Mouse (Mus musculus) midbrain, embryonic 14.5 days (tissue): ENCODE results near the gene 1810037I17Rik. TPM values are rescaled to one million over a fixed set of nuclear protein-coding genes. Genes with fewer than 3 reads are reported as not detected.

Experiments
- ATAC-seq: fragments of 200-750 bp; cut with Nextera tagmentation; 2 replicates; pipeline ENCODE4 v1.8.0; 2017; ENCODE audit warnings: moderate number of reproducible peaks, moderate library complexity; ENCODE audit not compliant: low FRiP score, low TSS enrichment
- DNase-seq: peaks from one replicate; pipeline ENCODE4 v3.0.0-alpha.2; 2015
- H3K27ac ChIP-seq: fragments of 300-500 bp; sonication (generic); replicated peaks from 2 replicates; pipeline ENCODE4 v1.5.1; 2014; ENCODE audit warnings: mild to moderate bottlenecking, low read depth, low read length, moderate library complexity
- H3K27me3 ChIP-seq: fragments of 300-500 bp; sonication (generic); 2 replicates; pipeline ENCODE4 v1.6.1; 2014; ENCODE audit warnings: low read length, control low read depth, mixed read lengths; ENCODE audit not compliant: control insufficient read depth, insufficient read depth
- H3K36me3 ChIP-seq: fragments of 300-500 bp; sonication (generic); 2 replicates; pipeline ENCODE4 v1.6.1; 2014; ENCODE audit warnings: low read length, control low read depth; ENCODE audit not compliant: control insufficient read depth, insufficient read depth
- H3K4me1 ChIP-seq: fragments of 300-500 bp; sonication (generic); 2 replicates; pipeline ENCODE4 v1.6.1; 2014; ENCODE audit warnings: mild to moderate bottlenecking, antibody characterized with exemption, low read length, control low read depth; ENCODE audit not compliant: control insufficient read depth, insufficient read depth
- H3K4me2 ChIP-seq: fragments of 300-500 bp; sonication (generic); 2 replicates; pipeline ENCODE4 v1.6.1; 2014; ENCODE audit warnings: mild to moderate bottlenecking, low read length, moderate library complexity
- H3K4me3 ChIP-seq: fragments of 300-500 bp; sonication (generic); replicated peaks from 2 replicates; pipeline ENCODE4 v1.5.1; 2014; ENCODE audit warnings: low read depth, low read length
- H3K9ac ChIP-seq: fragments of 300-500 bp; sonication (generic); replicated peaks from 2 replicates; pipeline ENCODE4 v1.6.1; 2014; ENCODE audit warnings: mild to moderate bottlenecking, low read length, moderate library complexity
- H3K9me3 ChIP-seq: fragments of 300-500 bp; sonication (generic); 2 replicates; pipeline ENCODE4 v1.6.1; 2016; ENCODE audit warnings: low read length, control low read depth, mixed read lengths; ENCODE audit not compliant: control insufficient read depth
- WGBS: fragments of 180-500 bp; shearing (Covaris S2); extraction: QIAGEN DNeasy Blood & Tissue Kit; methylation state at CpG from one replicate; pipeline ENCODE4 v1.1.7; 2014; 5-methylcytosine and 5-hydroxymethylcytosine counted together
- polyA plus RNA-seq: library from polyadenylated mRNA; unstranded; fragments of >200 nt; fragmentation: Nextera tagmentation; extraction: Ambion mirVana; gene quantifications from 2 replicates; pipeline ENCODE4 v1.2.1, GENCODE M21; 2014

1810037I17Rik gene
- polyA plus RNA-seq = 76.3 and 86.9 TPM in 2 replicates

DNA sequence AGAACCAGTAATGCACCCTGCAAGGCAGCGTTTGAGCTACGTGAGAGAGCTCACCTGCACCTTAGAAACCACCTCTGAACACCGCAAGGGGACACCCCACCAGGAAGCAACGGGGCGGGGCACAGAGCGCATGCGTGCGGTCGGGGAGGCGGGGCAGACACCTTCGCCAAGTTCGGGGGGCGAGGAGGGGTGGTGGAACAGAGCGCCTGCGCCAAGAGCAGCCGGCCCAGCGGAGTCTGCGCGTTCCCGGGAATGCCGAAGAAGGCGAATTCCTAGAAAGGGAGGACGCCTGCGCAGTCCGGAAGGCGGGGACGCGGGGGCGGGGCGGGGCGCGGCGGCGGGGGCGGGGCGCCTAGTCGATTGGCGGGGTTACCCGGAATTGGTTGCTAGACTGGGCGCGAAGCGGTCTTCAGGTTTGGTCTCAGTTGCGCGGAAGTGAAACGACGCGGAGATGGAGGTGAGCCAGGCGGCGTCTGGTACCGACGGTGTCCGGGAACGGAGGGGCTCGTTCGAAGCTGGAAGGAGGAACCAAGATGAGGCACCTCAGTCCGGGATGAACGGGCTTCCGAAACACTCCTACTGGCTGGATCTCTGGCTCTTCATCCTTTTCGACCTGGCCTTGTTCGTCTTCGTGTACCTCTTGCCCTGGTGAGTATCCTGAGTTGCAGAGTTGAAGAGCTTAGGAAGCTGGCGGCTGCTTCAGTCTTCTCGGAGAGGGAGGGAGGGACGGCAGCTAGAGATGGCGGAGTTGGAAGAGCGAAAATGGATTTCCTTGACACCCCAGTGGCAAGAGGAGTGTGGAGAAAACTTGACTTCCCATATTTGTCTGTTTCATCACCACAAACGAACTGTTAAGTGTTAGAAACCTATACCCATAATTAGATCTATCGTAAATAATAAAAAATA, at the start of gene 1810037I17Rik:
TSS of gene 1810037I17Rik (plus strand) at position 195 of the 906 bp plus-strand sequence.
- Histone ChIP-seq H3K4me2 (peak within 1 kb of the TSS; percentile 68), H3K9ac (peak within 1 kb of the TSS; percentile 62), H3K27me3 (no peaks in the 10 kb centered on the region), H3K4me1 (peaks cover 6% of the 10 kb centered on the region), H3K4me3 (peak within 1 kb of the TSS; percentile 59), H3K36me3 (no peaks in the 10 kb centered on the region), H3K9me3 (no peaks in the 10 kb centered on the region), H3K27ac (peak within 1 kb of the TSS; percentile 78)
- DNase-seq = peak; percentile 98
- peak; percentile 99 for ATAC-seq
- WGBS = under 1% methylated on average over 68 of the region's 68 CpGs

DNA sequence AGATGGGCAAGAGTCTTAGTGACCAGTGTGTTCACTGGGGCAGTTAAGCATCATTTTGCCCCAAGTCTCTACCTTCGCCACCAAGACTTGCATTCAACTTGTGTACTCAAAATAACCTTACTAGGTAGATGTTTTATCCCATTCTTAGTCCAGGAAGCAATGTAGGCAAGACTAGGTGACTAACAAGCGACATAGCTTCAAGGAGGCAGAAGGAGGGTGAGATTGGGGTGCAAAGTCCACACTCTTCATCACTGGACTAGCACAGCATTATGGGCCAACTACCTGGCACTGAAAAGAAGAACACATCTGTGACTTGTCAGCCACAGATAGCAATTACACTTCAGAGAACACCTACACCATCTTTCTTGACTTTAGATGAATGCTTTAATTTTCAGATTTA, 47.1 kb upstream of the 1810037I17Rik start:
- no peaks in the 10 kb centered on the region for H3K4me1 ChIP-seq
- H3K9ac ChIP-seq = no peak overlapping the region
- no peak overlapping the region for H3K27ac ChIP-seq
- no peak overlapping the region for H3K4me2 ChIP-seq
- no peak for DNase-seq
- H3K9me3 ChIP-seq = no peaks in the 10 kb centered on the region
- no peak overlapping the region for H3K4me3 ChIP-seq
- ATAC-seq = no peak
- no peaks in the 10 kb centered on the region for H3K27me3 ChIP-seq
- no peaks in the 10 kb centered on the region for H3K36me3 ChIP-seq
- WGBS = 79% methylated on average over 2 of the region's 2 CpGs

DNA sequence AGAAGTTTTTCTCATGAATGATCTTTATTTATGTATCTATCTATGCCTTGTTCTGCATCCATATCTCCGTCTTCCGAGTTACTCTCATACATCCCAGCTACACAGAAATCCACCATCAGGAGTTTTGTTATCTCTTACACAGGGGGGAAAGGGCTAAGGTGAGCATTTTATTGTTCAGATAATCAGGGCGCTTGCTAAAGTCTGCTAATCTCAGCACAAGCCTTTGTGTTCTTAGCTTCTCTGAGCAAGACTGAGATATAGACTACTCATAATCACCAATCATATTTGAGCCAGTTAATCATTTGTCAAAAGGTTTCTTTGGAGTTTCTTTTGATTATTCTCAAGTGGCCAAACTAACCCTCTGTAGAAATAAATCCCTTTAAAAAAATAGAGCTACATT, 46.5 kb upstream of the 1810037I17Rik start:
- H3K4me1 ChIP-seq = no peaks in the 10 kb centered on the region
- no peak overlapping the region for H3K27ac ChIP-seq
- H3K9ac ChIP-seq = no peak overlapping the region
- H3K4me3 ChIP-seq = no peak overlapping the region
- no peaks in the 10 kb centered on the region for H3K36me3 ChIP-seq
- no peaks in the 10 kb centered on the region for H3K27me3 ChIP-seq
- H3K9me3 ChIP-seq = no peaks in the 10 kb centered on the region
- ATAC-seq (no peak), DNase-seq (no peak)
- WGBS = 97% methylated on average over 3 of the region's 3 CpGs
- H3K4me2 ChIP-seq = no peak overlapping the region

DNA sequence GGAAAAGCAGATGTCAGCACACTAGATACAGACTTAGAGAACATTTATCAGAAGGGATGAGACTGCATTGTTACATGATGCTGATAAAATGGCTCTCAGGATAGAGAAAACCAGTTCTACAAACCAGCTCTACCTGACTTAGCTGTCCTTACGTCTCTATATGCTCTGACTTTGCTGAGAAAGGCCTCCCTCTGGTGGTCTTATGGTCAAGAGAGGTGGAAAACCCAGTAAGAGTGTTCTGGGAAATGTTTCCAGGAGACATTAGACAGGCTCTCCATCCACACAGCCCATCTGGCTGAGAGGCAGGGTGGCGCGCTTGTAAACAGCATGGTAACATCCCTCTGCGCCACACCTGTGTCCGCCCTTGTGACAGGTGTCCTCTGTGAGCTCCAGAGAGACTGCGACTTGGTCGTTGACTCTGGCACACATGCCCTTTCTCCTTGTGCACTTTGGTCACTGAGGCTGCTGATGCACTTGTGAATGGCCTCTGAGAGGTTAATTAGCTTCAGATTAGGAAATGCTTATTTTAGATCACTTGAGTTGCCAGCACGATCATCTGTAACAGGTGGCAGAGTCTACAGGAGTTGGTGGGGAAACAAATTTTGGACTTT, 45.2 kb upstream of the 1810037I17Rik start:
- DNase-seq (no peak), ATAC-seq (no peak)
- Histone ChIP-seq H3K4me1 (no peaks in the 10 kb centered on the region), H3K27ac (no peak overlapping the region), H3K27me3 (no peaks in the 10 kb centered on the region), H3K36me3 (no peaks in the 10 kb centered on the region), H3K4me2 (no peak overlapping the region), H3K4me3 (no peak overlapping the region), H3K9me3 (no peaks in the 10 kb centered on the region), H3K9ac (no peak overlapping the region)
- 95% methylated on average over 8 of the region's 8 CpGs for WGBS

DNA sequence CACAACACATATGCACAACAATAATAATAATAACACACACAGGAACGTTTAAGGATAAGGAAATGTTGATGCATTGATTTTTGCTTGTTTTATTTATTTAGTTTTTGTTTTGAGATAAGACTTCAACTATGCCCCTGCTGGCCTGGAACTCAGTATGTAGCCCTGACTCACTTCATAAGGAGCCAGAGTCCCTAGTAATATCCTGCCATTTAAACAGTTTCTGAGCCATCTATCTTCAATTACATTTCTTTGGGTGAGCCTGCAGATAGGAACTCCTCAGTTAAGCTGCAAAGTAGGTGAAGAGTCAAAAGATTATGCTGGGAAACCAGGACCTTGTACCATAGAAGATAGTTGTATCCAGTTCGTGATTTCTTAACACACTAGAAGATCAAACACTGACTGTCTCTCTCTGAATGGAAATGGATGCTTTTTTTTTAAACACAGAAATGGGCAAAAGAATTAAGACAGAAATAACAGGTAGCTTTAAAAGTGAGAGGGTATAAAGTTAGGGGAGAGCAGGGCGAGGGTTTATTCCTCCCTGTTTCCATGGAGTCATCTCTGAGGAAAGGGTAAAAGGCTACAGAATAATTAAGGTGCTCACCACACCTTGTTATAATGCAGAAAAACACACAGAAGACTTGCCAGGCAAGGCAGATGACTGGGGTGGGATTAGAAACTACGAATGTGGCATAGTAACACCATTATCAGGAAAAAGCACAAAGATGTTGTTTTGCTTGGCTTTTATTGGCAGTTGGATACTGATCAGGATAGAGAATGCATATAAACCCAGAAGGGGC, 36.3 kb upstream of the 1810037I17Rik start:
- no peak for DNase-seq
- Histone ChIP-seq H3K9ac (no peak overlapping the region), H3K36me3 (no peaks in the 10 kb centered on the region), H3K27ac (no peak overlapping the region), H3K4me3 (no peak overlapping the region), H3K27me3 (no peaks in the 10 kb centered on the region), H3K4me1 (no peaks in the 10 kb centered on the region), H3K4me2 (no peak overlapping the region), H3K9me3 (no peaks in the 10 kb centered on the region)
- no peak for ATAC-seq
- WGBS = 79% methylated on average over 4 of the region's 4 CpGs

DNA sequence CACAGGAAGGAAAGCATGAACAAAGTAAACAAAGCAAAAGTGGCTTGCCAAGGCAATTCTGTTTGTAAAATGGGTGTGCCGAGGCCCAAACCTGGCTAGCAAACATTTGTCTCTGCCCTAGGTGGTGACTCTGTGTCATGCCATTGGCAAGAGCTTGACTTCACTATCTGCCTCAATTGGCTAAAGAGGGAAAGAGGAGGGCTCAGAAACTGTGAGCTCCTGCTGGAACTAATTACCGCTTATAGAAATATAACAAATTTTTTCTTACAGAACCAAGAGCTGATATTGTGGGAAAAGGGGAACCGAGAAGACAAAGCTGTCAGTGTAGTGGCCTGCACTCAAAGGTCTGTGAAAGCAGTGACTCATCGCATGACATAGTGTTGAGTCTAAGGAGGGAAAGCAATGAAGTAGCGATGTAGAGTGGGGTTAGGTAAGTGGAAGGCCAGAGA, 35.6 kb upstream of the 1810037I17Rik start:
- Histone ChIP-seq H3K4me2 (no peak overlapping the region), H3K27me3 (no peaks in the 10 kb centered on the region), H3K4me1 (no peaks in the 10 kb centered on the region), H3K9ac (no peak overlapping the region), H3K4me3 (no peak overlapping the region), H3K27ac (no peak overlapping the region), H3K9me3 (no peaks in the 10 kb centered on the region), H3K36me3 (no peaks in the 10 kb centered on the region)
- WGBS = 91% methylated on average over 5 of the region's 5 CpGs
- no peak for ATAC-seq
- no peak for DNase-seq

DNA sequence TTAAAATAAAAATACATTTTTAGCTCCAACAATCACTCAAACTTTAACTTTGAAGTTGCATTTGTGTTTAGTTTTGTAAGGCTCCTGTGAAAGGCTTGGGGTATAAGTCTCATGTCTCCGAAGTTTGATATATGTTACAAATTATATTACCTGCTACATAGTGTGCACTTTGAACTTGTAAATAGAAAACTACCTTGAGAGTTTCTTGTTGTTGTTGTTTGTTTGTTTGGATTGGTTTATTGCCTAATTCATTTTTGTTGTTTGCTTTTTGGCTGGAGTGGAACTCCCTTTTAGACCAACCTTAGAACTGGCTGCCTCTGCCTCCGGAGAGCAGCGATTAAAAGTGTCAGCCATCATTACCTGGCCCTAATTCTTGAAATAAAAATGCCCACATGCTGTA, 29.2 kb upstream of the 1810037I17Rik start, which contains the start of gene Fabp2:
TSS of gene Fabp2 (plus strand) at position 301 of the 400 bp plus-strand sequence.
- Histone ChIP-seq H3K36me3 (no peaks in the 10 kb centered on the region), H3K4me3 (no peak within 1 kb of the TSS), H3K4me2 (no peak within 1 kb of the TSS), H3K4me1 (no peaks in the 10 kb centered on the region), H3K27ac (no peak within 1 kb of the TSS), H3K9me3 (no peaks in the 10 kb centered on the region), H3K27me3 (no peaks in the 10 kb centered on the region), H3K9ac (no peak within 1 kb of the TSS)
- DNase-seq (no peak), ATAC-seq (no peak)
- 97% methylated on average over 3 of the region's 3 CpGs for WGBS

DNA sequence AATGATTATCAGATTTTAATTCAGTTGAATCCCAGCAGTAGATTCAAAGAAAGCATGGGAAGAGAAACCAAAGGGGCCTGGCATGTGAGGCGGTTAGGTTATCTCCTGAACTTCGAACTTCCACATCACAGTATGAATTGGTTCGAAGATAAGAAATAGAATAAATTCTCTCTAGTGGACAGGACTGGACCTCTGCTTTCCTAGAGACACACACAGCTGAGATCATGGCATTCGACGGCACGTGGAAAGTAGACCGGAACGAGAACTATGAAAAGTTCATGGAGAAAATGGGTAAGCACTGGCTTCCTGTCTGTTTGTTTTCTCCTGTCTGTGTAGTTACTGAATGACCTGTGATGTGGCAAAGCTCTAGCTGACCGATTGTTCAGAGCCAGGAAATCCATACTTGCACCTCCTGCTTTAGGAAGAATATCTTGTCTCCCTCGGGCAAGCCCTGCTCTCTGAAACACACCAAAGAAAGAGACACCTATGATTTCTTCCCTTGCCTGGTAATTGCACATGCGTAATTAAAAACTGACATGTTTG, 28.7 kb upstream of the 1810037I17Rik start:
- H3K27ac ChIP-seq = no peak overlapping the region
- H3K4me2 ChIP-seq = no peak overlapping the region
- no peaks in the 10 kb centered on the region for H3K4me1 ChIP-seq
- H3K9me3 ChIP-seq = no peaks in the 10 kb centered on the region
- WGBS = 92% methylated on average over 11 of the region's 11 CpGs
- no peak overlapping the region for H3K9ac ChIP-seq
- no peak for DNase-seq
- H3K4me3 ChIP-seq = no peak overlapping the region
- no peaks in the 10 kb centered on the region for H3K36me3 ChIP-seq
- H3K27me3 ChIP-seq = no peaks in the 10 kb centered on the region
- ATAC-seq = no peak
